Mouse (Mus musculus) large intestine, adult 2 months (tissue): ENCODE measurements around the gene Nt5c1b. TPM values are rescaled to one million over a fixed set of nuclear protein-coding genes. Genes with fewer than 3 reads are reported as not detected.

Experiments
- DNase-seq: peaks from one replicate; pipeline ENCODE4 v3.0.0-alpha.2; 2012; ENCODE audit warnings: low read depth, low spot score
- WGBS: fragments of 180-500 bp; shearing (Covaris S2); methylation state at CpG from one replicate; pipeline ENCODE4 v1.1.7; 2018; 5-methylcytosine and 5-hydroxymethylcytosine counted together
- polyA plus RNA-seq: library from polyadenylated mRNA; depleted of rRNA; stranded (reverse); fragments of >200 nt; gene quantifications from 2 replicates; pipeline ENCODE4 v1.2.3, GENCODE M21; 2012; rRNA removed

Gene Nt5c1b
- polyA plus RNA-seq = not detected in 2 replicates

DNA sequence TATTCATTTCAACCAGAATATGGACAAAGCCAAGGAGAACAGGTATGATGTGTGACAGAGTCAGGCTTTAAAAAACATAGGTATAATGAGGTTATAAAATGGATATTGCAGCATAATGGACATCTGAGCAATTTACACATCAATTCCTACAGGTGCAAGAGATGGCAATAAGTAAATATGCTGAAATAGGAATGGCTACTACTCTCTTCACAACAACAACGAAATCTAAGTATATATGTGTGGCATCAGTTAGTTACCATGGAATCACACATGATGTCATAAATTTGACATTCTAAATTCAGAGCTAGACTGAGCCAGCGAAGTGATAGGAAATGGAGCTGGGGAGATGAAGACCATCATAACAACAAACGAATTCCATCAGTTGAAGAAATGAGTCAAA lies at the start of gene Nt5c1b:
Nt5c1b (plus strand) TSS at position 301 of the 400 bp plus-strand sequence.
- 67% methylated on average over 3 of the region's 3 CpGs for WGBS
- no peak for DNase-seq

DNA sequence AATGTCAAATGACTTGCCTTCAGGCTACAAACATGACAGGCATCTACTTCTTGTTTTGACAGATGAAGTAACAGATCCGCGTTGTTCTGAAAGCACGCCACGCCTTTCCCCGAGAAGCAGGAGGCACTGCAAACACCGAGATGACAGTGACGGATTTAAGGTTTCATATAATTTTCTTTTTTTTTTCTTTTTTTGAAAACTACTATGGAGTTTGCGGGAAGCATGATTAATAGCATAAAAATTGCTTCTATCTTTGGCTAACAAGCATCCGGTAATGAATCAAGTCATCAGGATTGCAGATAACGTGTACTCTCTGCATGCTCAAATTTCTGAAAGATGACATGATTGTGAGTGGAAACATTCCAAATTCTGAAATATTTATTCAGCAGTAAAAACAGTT lies 42.1 kb upstream of the Nt5c1b start:
- DNase-seq = no peak
- WGBS = 72% methylated on average over 10 of the region's 10 CpGs

DNA sequence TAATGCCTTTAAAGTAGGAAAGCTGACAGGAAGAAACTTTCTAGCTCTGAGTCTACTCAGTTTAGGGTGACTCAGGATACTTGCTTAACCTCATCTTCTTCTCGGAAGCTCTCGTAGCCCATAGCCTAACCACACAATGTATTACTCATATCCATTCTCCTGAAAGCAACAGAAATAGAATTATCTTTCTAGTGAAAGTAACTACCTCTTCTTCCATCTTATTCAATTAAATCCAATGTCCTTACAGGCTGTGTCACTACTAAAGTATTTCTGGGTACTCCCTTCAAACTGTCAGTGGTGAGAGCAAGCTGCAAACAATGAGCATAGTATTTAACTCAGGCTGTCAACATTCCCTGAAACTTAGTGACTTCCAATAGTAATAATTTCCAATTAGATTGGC lies 40.3 kb upstream of the Nt5c1b start:
- WGBS = 91% methylated on average over 2 of the region's 2 CpGs
- DNase-seq = no peak

DNA sequence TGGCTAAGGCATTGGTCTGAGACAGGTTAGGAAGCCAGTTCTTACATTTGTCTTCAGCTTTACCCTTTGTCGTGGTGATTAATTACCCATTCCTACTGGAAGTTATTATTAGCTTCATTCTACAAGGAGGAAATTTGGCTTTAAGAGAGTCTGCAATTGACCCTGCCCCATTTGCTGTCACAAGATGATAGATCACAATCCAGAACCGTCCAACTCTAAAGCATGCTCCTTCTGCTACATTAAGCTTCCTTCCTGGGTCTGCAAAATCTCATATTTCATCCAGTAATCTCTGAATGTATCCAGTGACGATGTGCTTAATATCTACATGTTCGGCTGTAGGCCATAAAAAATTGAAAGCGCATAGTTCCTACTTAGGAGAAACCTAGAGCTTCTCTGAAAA lies 29.2 kb upstream of the Nt5c1b start:
- no peak for DNase-seq
- 66% methylated on average over 5 of the region's 5 CpGs for WGBS

DNA sequence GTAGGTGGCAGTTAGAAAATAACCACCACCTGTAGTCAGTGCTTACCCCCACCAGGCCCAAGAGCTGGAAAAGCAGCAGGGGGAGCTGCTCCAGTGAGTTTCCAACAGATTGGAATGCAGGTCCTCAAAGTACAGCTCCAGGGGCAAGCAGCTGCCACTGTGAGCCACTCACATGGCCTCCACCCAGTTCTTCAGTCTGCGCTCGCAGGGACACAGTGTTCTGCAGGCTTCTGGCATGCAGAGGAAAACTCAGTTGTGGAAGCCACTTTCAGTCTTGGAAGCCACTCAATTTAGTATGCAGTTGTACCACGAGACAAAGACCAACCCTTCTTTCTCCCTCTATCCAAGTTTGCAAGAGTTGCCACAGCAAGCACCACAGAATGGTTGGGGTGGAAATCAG lies 19.1 kb upstream of the Nt5c1b start:
- no peak for DNase-seq
- 72% methylated on average over 3 of the region's 3 CpGs for WGBS

DNA sequence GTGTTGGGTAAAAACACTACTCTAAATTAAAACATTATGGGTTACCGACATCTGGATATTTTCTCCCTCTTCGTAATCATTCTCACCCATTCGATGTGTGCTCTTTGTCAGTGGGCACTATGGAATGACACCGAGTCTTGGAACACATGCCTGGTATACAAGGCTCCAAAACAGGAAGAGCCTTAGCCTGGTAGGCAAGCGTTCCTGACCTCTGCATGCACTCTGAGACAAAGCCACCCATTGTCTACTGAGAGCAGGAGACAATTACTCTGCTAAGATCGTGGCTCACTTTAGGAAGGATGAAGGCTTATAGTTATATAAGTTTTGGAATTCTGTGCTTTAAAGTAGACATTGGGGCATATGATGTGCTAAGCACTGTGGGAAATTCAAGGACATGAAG lies 12.0 kb upstream of the Nt5c1b start:
- DNase-seq = no peak
- WGBS = 51% methylated on average over 6 of the region's 6 CpGs

DNA sequence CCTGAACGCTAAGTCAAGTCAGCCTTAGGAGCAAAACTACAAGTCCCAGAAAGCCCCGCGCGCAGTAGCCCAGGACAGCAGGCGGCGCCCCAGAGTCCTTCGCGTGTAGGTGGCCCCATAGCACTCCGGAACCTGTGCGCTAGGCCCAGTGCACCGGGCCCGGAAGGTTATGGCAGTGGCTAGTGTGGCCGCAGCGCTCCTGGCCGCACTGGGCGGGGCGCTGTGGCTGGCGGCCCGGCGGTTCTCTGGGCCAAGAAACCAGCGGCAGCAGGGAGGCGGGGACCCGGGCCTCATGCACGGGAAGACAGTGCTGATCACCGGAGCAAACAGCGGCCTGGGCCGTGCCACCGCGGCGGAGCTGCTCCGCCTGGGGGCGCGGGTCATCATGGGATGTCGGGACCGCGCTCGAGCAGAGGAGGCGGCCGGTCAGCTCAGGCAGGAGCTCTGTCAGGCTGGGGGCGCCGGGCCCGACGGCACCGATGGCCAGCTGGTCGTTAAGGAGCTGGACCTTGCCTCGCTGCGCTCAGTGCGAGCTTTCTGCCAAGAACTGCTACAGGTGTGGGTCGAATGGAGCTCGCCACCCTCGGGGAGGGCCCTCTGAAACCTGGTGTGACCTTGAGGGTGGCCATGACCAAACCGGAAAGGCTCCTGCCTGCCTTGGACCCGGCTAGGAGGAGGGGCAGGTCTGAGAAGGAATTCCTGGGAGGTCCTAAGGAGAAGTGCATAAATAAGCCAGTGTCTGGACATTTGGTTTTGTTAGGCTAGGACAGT lies 21.1 kb downstream of the Nt5c1b start, which contains the start of gene Rdh14:
Rdh14 (plus strand) TSS at position 102 of the 771 bp plus-strand sequence.
- peak; percentile 87 for DNase-seq
- under 1% methylated on average over 53 of the region's 53 CpGs for WGBS

DNA sequence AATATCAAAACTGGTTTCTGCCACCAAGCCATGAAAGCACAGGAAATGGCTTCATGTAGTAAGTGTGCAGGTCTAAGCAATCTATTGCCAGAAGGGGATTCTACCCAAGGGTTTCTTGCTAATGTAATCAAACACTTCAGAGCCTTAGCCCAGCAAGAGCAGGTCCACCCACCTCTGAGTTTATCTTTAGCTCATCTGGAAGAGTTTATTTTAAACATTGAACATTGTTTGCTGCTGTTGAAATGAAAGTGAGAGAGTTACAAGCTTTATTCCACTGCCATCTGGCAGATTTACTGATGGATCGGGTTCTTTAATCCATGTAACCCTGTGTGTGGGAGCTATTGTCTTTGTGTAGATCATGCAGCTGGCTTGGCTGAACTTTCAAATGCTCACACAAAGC lies 31.0 kb downstream of the Nt5c1b start:
- DNase-seq = no peak
- WGBS = 69% methylated on average over 1 of the region's 1 CpGs

DNA sequence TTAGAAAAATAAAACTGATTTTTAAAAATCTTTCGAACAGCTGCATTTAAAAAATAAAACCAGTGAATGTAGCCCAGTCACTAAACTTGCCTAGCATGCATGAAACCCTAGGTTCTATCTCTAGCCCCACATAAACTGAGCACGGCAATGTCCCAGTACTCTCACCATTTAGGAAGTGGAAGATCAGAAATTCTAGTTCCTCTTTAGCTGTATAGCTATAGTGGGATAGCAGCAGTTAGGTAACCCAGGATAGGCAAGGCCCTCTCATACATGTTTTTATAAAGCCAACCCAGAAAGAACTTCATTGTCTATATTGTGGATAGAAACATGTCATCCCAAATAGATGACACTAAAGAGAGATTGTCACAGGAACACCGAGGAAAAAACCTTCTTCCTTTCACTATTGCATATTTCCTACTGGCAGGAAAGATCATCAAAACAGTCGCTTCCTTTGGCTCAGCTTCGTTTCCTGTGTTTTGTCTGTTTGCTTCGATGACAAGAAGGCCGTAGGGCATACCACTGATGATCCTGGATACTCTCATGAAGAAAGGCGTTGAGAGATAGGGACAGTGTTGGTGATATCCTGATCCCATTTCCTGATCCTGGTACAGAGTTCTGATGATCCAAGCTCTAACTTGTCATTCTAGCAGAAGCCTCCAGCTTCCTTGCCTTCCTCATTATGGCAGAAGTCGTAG lies 32.8 kb downstream of the Nt5c1b start:
- DNase-seq = no peak
- WGBS = 79% methylated on average over 9 of the region's 9 CpGs

DNA sequence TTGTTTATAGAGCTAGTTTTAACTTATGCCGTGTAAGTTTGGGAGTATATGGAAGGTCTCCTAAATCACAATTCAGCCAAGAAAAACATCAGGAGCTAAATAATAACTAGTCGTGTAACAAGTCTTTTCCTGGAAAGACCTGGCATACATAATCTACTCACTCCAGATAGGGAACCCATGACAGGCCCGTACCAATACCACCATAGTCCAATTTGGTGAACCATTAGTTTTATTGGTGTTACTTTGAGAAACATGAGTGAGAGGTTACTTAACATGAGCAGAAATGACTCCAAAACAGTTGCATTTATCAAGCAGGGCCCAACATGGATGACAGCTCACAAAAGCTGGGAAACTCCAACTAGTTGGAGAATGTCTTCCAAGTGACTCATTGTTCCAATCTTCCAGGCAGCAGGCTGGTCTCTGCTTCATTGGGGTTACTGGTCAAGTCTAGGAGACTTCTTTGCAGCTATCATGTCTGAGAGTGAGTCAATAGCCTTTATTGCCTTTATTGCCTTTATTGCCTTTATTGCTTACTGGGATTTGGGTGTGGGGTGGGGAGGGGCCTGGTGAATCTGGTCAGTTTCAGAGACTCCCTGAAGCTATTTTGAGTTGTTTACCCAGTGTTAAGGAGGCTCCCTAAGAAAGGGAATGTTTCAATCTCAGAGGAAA lies 40.9 kb downstream of the Nt5c1b start:
- WGBS = 34% methylated on average over 3 of the region's 3 CpGs
- DNase-seq = peak; percentile 64

DNA sequence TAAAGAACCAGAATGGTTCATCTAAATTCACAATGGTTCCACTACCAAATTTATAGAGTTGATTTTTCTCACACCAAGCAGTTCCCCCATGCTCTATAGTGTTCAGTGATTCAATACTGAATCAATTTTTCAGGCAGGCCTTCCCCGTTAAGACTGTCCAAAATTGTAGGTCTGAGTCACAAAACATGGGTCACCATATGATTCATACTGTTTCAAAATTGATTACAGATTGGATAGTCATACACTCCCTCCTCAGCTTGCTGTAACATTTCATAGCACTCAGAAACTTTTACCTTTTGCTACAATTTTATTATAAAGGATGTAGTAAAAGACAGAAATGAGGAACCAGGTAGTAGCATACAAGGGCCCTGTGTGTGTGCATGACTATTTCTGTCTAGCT lies 41.7 kb downstream of the Nt5c1b start:
- DNase-seq = no peak
- 59% methylated on average over 1 of the region's 1 CpGs for WGBS

DNA sequence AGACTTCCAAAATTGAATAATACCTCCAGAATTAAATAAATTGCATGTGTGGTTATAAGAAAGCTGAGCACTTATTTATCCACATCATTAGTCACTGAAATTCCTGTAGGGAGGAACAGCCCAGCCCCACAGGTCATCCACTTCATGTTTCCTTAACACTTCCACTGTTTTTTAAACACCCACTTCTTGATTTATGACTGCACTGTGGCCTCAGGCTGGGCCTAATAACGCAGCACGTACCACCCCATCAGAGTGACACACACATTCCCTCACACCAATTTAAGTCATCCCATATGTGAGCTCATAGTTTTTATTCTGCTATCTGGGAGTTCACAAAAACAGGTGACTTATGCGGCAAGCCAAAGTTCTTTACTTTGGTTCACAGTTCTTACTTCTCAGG lies 52.6 kb downstream of the Nt5c1b start:
- DNase-seq = no peak
- WGBS = 43% methylated on average over 3 of the region's 3 CpGs

DNA sequence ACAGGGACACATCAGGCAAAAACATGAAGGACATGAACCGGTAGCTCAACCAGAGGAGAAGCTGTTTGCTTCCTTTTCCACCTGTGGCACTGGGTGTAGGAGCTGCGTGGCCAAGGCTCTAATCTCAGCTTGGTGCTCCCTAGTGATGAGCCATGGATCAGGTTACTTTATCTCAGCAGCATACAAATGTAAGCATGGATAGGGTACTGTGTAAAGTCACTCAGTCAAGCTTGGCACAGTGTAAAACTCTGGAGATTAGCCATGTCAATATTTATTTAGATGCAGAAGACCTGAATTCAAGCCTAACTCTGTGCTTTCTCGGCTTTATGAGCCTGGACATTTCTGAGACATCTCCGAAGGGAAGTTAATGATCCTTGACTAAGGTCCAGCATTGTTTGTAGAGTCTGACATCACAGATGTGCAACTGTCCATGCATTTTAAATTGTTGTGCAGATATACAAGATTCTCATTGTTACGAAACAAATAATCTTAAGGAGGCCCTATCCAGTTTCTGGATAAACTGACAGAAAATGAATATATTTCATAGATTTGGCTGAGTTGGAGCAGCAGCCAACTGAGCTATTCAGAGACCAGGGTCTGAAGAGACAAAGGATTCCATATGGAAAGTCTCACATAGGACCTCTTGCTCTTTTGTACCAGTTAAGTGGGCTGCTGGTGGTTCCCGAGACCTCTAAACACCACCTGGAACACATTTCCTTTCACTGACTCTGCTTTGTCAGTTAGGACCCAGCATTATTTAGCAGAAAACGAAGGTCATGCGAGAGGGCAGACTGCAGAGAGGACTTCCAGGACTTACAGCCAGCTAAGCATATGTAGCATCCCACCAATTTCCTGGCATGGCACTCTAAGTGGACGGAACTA lies 56.5 kb downstream of the Nt5c1b start:
- no peak for DNase-seq

DNA sequence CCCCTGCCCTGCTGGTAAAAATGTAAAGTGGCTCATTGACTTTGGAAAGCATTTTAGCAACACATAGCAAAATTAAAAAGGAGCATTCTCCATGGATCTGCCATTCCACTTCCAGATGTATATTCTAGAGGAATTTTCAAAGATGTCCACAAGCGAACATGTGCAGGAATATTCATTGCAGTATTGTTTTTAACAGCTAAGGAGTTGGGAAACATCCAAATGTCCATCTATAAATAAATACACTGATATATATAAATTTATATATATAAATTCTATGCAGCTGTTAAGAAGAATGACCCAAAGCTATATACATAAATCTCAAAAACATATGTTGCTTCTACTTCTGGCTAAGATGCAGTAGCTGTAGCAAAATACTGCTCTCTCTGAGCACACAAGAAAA lies 61.2 kb downstream of the Nt5c1b start:
- no peak for DNase-seq
- WGBS = 89% methylated on average over 1 of the region's 1 CpGs

More for the DNA sequence above, 56.5 kb downstream of the Nt5c1b start:
- WGBS = 57% methylated on average over 9 of the region's 9 CpGs

DNA sequence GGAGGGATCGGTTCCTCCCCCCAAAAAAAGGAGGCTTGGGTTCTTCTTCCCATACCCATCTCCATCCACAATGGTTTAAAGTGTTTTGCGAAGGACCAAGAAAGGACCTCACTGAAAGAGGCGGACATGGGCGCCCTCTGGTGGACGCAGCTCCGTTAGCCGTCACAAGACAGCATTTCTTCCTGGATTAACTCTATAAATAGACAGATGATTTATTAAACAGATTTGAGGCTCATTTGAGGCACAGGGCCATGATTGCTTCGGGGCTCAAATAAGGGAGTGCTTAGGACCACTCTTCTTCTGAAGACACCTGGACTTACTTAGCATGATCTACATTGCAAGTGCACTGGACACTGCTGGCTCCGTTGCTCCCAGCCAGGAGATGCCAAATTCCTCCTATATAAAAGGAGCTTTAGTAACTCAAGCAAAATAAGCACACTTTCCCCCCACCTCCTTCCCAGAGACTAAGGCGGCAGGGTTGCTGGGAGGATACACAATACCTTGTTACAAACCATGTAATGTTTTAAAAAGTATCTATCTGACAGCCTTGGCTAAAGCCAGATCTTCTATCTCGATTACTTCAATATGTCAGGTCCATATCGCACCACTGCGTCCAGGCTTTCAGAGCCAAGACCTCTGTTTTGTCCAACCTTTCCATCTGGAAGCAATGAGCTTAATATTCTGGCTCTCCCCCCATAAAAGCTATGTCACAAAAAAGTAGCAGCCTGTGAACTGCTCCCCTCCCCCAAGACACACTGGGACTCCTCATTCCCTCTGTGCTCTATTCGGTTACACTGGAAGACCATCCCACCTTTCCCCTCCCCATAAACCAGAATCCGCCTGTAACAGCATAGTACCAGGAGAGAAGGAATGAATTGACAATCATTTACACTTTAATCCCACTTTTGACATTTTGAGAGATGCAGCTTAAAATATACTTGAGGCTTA lies 68.6 kb downstream of the Nt5c1b start:
- peak; percentile 22 for DNase-seq
- WGBS = 30% methylated on average over 15 of the region's 15 CpGs
